Mouse (Mus musculus): Measurements from ENCODE around the gene Anapc11. TPM values are rescaled to one million over a fixed set of nuclear protein-coding genes. Genes with fewer than 3 reads are reported as not detected.

Gene Anapc11
- polyA plus RNA-seq, 1 experiment = 254 TPM

- Histone ChIP-seq H3K79me2 (ENCODE audit: control insufficient read depth, insufficient read depth) (peaks cover 29% of the 10 kb centered on the region), H3K27me3 (ENCODE audit: control insufficient read depth, insufficient read depth, insufficient read length) (no peaks in the 10 kb centered on the region)
Measured at GRCm38 (mm10) chr11:120603545-120603944, 5.3 kb downstream of the Anapc11 start.

GRCm38 (mm10) chr11:120605667-120606066 is 7.4 kb downstream of the Anapc11 start:
- H3K4me3 ChIP-seq (ENCODE audit: insufficient read depth, poor library complexity, severe bottlenecking) = no peak overlapping the region
- H3ac ChIP-seq (ENCODE audit: control insufficient read depth, insufficient read length, low read depth) = no peak overlapping the region
- no peak for TF ChIP-seq MAX (IDR thresholded peaks at IDR 0.05)
- TF ChIP-seq CTCF (IDR thresholded peaks at IDR 0.05; ENCODE audit: control insufficient read depth, insufficient read depth, insufficient read length) = no peak
- no peak for TF ChIP-seq USF1 (IDR thresholded peaks at IDR 0.05; ENCODE audit: low read depth)
- TF ChIP-seq MYOG (IDR thresholded peaks at IDR 0.05; ENCODE audit: control insufficient read depth, extremely low read depth, insufficient read length) = no peak
- no peak for TF ChIP-seq CEBPB (IDR thresholded peaks at IDR 0.05; ENCODE audit: low read depth)
- no peak for TF ChIP-seq FOSL1 (IDR thresholded peaks at IDR 0.05; ENCODE audit: insufficient read depth, low read length, poor library complexity, severe bottlenecking)
- no peak for TF ChIP-seq MYOD1 (IDR thresholded peaks at IDR 0.05; ENCODE audit: control insufficient read depth, insufficient read length, low read depth)
- peaks cover 7% of the 10 kb centered on the region for H3K79me2 ChIP-seq (ENCODE audit: control insufficient read depth, insufficient read depth)
- H3K27me3 ChIP-seq (ENCODE audit: control insufficient read depth, insufficient read depth, insufficient read length) = no peaks in the 10 kb centered on the region
- peaks cover 48% of the 10 kb centered on the region for H3K36me3 ChIP-seq (ENCODE audit: control insufficient read depth, insufficient read depth)
- H3K79me3 ChIP-seq (ENCODE audit: low read depth) = peaks cover 1% of the 10 kb centered on the region

More at GRCm38 (mm10) chr11:120603545-120603944, 5.3 kb downstream of the Anapc11 start:
- H3K36me3 ChIP-seq (ENCODE audit: control insufficient read depth, insufficient read depth) = peaks cover 56% of the 10 kb centered on the region
- H3K79me3 ChIP-seq (ENCODE audit: low read depth) = peaks cover 9% of the 10 kb centered on the region
- no peak overlapping the region for H3ac ChIP-seq (ENCODE audit: control insufficient read depth, insufficient read length, low read depth)
- no peak overlapping the region for H3K4me3 ChIP-seq (ENCODE audit: insufficient read depth, poor library complexity, severe bottlenecking)
- TF ChIP-seq CTCF (IDR thresholded peaks at IDR 0.05; ENCODE audit: control insufficient read depth, insufficient read depth, insufficient read length) (no peak), USF1 (IDR thresholded peaks at IDR 0.05; ENCODE audit: low read depth) (no peak), MYOD1 (IDR thresholded peaks at IDR 0.05; ENCODE audit: control insufficient read depth, insufficient read length, low read depth) (no peak), MAX (IDR thresholded peaks at IDR 0.05) (no peak), MYOG (IDR thresholded peaks at IDR 0.05; ENCODE audit: control insufficient read depth, extremely low read depth, insufficient read length) (no peak), FOSL1 (IDR thresholded peaks at IDR 0.05; ENCODE audit: insufficient read depth, low read length, poor library complexity, severe bottlenecking) (no peak)

GRCm38 (mm10) chr11:120606764-120607163 is 8.5 kb downstream of the Anapc11 start:
- Histone ChIP-seq H3K27me3 (ENCODE audit: control insufficient read depth, insufficient read depth, insufficient read length) (no peaks in the 10 kb centered on the region), H3K4me3 (ENCODE audit: insufficient read depth, poor library complexity, severe bottlenecking) (no peak overlapping the region), H3K79me2 (ENCODE audit: control insufficient read depth, insufficient read depth) (no peaks in the 10 kb centered on the region), H3K79me3 (ENCODE audit: low read depth) (no peaks in the 10 kb centered on the region), H3ac (ENCODE audit: control insufficient read depth, insufficient read length, low read depth) (no peak overlapping the region), H3K36me3 (ENCODE audit: control insufficient read depth, insufficient read depth) (peaks cover 47% of the 10 kb centered on the region)
- TF ChIP-seq USF1 (IDR thresholded peaks at IDR 0.05; ENCODE audit: low read depth) (no peak), CEBPB (IDR thresholded peaks at IDR 0.05; ENCODE audit: low read depth) (no peak), MYOD1 (IDR thresholded peaks at IDR 0.05; ENCODE audit: control insufficient read depth, insufficient read length, low read depth) (no peak), CTCF (IDR thresholded peaks at IDR 0.05; ENCODE audit: control insufficient read depth, insufficient read depth, insufficient read length) (no peak), MYOG (IDR thresholded peaks at IDR 0.05; ENCODE audit: control insufficient read depth, extremely low read depth, insufficient read length) (no peak), FOSL1 (IDR thresholded peaks at IDR 0.05; ENCODE audit: insufficient read depth, low read length, poor library complexity, severe bottlenecking) (no peak), MAX (IDR thresholded peaks at IDR 0.05) (no peak)

GRCm38 (mm10) chr11:120608241-120609034 is 10.2 kb downstream of the Anapc11 start, which contains the start of gene Npb:
Gene Npb, plus strand, starts transcription at chr11:120608477.
- peaks cover 48% of the 10 kb centered on the region for H3K36me3 ChIP-seq (ENCODE audit: control insufficient read depth, insufficient read depth)
- no peak for TF ChIP-seq MYOG (IDR thresholded peaks at IDR 0.05; ENCODE audit: control insufficient read depth, extremely low read depth, insufficient read length)
- TF ChIP-seq CEBPB (IDR thresholded peaks at IDR 0.05; ENCODE audit: low read depth) = no peak
- no peak for TF ChIP-seq USF1 (IDR thresholded peaks at IDR 0.05; ENCODE audit: low read depth)
- no peak for TF ChIP-seq CTCF (IDR thresholded peaks at IDR 0.05; ENCODE audit: control insufficient read depth, insufficient read depth, insufficient read length)
- TF ChIP-seq FOSL1 (IDR thresholded peaks at IDR 0.05; ENCODE audit: insufficient read depth, low read length, poor library complexity, severe bottlenecking) = no peak
- TF ChIP-seq MAX (IDR thresholded peaks at IDR 0.05) = no peak
- TF ChIP-seq MYOD1 (IDR thresholded peaks at IDR 0.05; ENCODE audit: control insufficient read depth, insufficient read length, low read depth) = no peak
- H3K79me2 ChIP-seq (ENCODE audit: control insufficient read depth, insufficient read depth) = no peaks in the 10 kb centered on the region
- H3K4me3 ChIP-seq (ENCODE audit: insufficient read depth, poor library complexity, severe bottlenecking) = no peak within 1 kb of the TSS
- no peaks in the 10 kb centered on the region for H3K27me3 ChIP-seq (ENCODE audit: control insufficient read depth, insufficient read depth, insufficient read length)
- no peak within 1 kb of the TSS for H3ac ChIP-seq (ENCODE audit: control insufficient read depth, insufficient read length, low read depth)
- no peaks in the 10 kb centered on the region for H3K79me3 ChIP-seq (ENCODE audit: low read depth)

- Histone ChIP-seq H3K27me3 (ENCODE audit: control insufficient read depth, insufficient read depth, insufficient read length) (no peaks in the 10 kb centered on the region), H3K79me2 (ENCODE audit: control insufficient read depth, insufficient read depth) (no peaks in the 10 kb centered on the region), H3K79me3 (ENCODE audit: low read depth) (no peaks in the 10 kb centered on the region), H3K4me3 (ENCODE audit: insufficient read depth, poor library complexity, severe bottlenecking) (no peak overlapping the region), H3K36me3 (ENCODE audit: control insufficient read depth, insufficient read depth) (peaks cover 42% of the 10 kb centered on the region), H3ac (ENCODE audit: control insufficient read depth, insufficient read length, low read depth) (no peak overlapping the region)
- TF ChIP-seq MYOD1 (IDR thresholded peaks at IDR 0.05; ENCODE audit: control insufficient read depth, insufficient read length, low read depth) = no peak
- TF ChIP-seq MAX (IDR thresholded peaks at IDR 0.05) = no peak
- no peak for TF ChIP-seq USF1 (IDR thresholded peaks at IDR 0.05; ENCODE audit: low read depth)
- TF ChIP-seq CTCF (IDR thresholded peaks at IDR 0.05; ENCODE audit: control insufficient read depth, insufficient read depth, insufficient read length) = no peak
- no peak for TF ChIP-seq MYOG (IDR thresholded peaks at IDR 0.05; ENCODE audit: control insufficient read depth, extremely low read depth, insufficient read length)
Measured at GRCm38 (mm10) chr11:120609250-120609649, 11.0 kb downstream of the Anapc11 start.

Data from C2C12 (cell line).